Mouse (Mus musculus): Measurements from ENCODE around the gene Cers5. TPM values are rescaled to one million over a fixed set of nuclear protein-coding genes. Genes with fewer than 3 reads are reported as not detected.
A peak's percentile ranks its signal among the peaks of the same experiment; 100 is the strongest.
"Not testable (repeated sequence)": the region's sequence is repeated elsewhere in the genome, so short reads cannot be mapped to it uniquely, and the experiment has no call there.

The Cers5 gene
- polyA plus RNA-seq, 1 experiment: 44.5 TPM

GRCm38 (mm10) chr15:99729056-99729783 lies 43.5 kb downstream of the Cers5 start:
- TF ChIP-seq POLR2A (IDR thresholded peaks at IDR 0.05; ENCODE audit: extremely low read depth, insufficient read depth, low read length) (no peak), CTCF (IDR thresholded peaks at IDR 0.05; ENCODE audit: extremely low read depth, insufficient read depth, low read length) (0 out of 2 replicates have a peak, but pooled peaks have one; percentile 4)
- Histone ChIP-seq H3K4me1 (ENCODE audit: control insufficient read depth, insufficient read depth, low read length) (peaks cover 2% of the 10 kb centered on the region; the same call in 1 of the 2 replicates), H3K4me3 (ENCODE audit: insufficient read depth, low read length) (no peak overlapping the region), H3K27ac (ENCODE audit: insufficient read depth, low read length) (no peak overlapping the region)

GRCm38 (mm10) chr15:99728211-99728610 lies 44.5 kb downstream of the Cers5 start:
- Histone ChIP-seq H3K4me3 (ENCODE audit: insufficient read depth, low read length) (no peak overlapping the region), H3K27ac (ENCODE audit: insufficient read depth, low read length) (no peak overlapping the region), H3K4me1 (ENCODE audit: control insufficient read depth, insufficient read depth, low read length) (peaks cover 2% of the 10 kb centered on the region; the same call in 1 of the 2 replicates)
- no peak for TF ChIP-seq CTCF (IDR thresholded peaks at IDR 0.05; ENCODE audit: extremely low read depth, insufficient read depth, low read length)

GRCm38 (mm10) chr15:99727525-99727924 lies 45.2 kb downstream of the Cers5 start:
- H3K27ac ChIP-seq (ENCODE audit: insufficient read depth, low read length): no peak overlapping the region
- H3K4me3 ChIP-seq (ENCODE audit: insufficient read depth, low read length): no peak overlapping the region
- TF ChIP-seq POLR2A (IDR thresholded peaks at IDR 0.05; ENCODE audit: extremely low read depth, insufficient read depth, low read length) (no peak), CTCF (IDR thresholded peaks at IDR 0.05; ENCODE audit: extremely low read depth, insufficient read depth, low read length) (no peak)
- H3K4me1 ChIP-seq (ENCODE audit: control insufficient read depth, insufficient read depth, low read length): peaks cover 4% of the 10 kb centered on the region

GRCm38 (mm10) chr15:99727039-99727438 lies 45.6 kb downstream of the Cers5 start:
- H3K27ac ChIP-seq (ENCODE audit: insufficient read depth, low read length); H3K4me1 ChIP-seq (ENCODE audit: control insufficient read depth, insufficient read depth, low read length); H3K4me3 ChIP-seq (ENCODE audit: insufficient read depth, low read length): not testable (repeated sequence)

GRCm38 (mm10) chr15:99726549-99726948 lies 46.1 kb downstream of the Cers5 start:
- H3K27ac ChIP-seq (ENCODE audit: insufficient read depth, low read length): no peak overlapping the region
- H3K4me3 ChIP-seq (ENCODE audit: insufficient read depth, low read length): peak overlapping the region; percentile 70; the same call in 1 of the 2 replicates
- no peak for TF ChIP-seq CTCF (IDR thresholded peaks at IDR 0.05; ENCODE audit: extremely low read depth, insufficient read depth, low read length)
- TF ChIP-seq POLR2A (IDR thresholded peaks at IDR 0.05; ENCODE audit: extremely low read depth, insufficient read depth, low read length): no peak
- H3K4me1 ChIP-seq (ENCODE audit: control insufficient read depth, insufficient read depth, low read length): peaks cover 4% of the 10 kb centered on the region

GRCm38 (mm10) chr15:99725341-99726155 lies 47.1 kb downstream of the Cers5 start, which contains the start of gene Cox14:
Gene Cox14 (plus strand): TSS chr15:99725618.
- TF ChIP-seq POLR2A (IDR thresholded peaks at IDR 0.05; ENCODE audit: extremely low read depth, insufficient read depth, low read length): peak; percentile 90
- peak; percentile 94 for TF ChIP-seq CTCF (IDR thresholded peaks at IDR 0.05; ENCODE audit: extremely low read depth, insufficient read depth, low read length)
- Histone ChIP-seq H3K27ac (ENCODE audit: insufficient read depth, low read length) (peak within 1 kb of the TSS; percentile 38), H3K4me3 (ENCODE audit: insufficient read depth, low read length) (peak within 1 kb of the TSS; percentile 70), H3K4me1 (ENCODE audit: control insufficient read depth, insufficient read depth, low read length) (peaks cover 4% of the 10 kb centered on the region)

- TF ChIP-seq POLR2A (IDR thresholded peaks at IDR 0.05; ENCODE audit: extremely low read depth, insufficient read depth, low read length) (peak; percentile 27; the same call in 1 of the 2 replicates), CTCF (IDR thresholded peaks at IDR 0.05; ENCODE audit: extremely low read depth, insufficient read depth, low read length) (peak; percentile 33)
- H3K27ac ChIP-seq (ENCODE audit: insufficient read depth, low read length): peak overlapping the region; percentile 38
- H3K4me1 ChIP-seq (ENCODE audit: control insufficient read depth, insufficient read depth, low read length): peaks cover 4% of the 10 kb centered on the region
- H3K4me3 ChIP-seq (ENCODE audit: insufficient read depth, low read length): peak overlapping the region; percentile 70
Measured at GRCm38 (mm10) chr15:99724292-99725021, 48.2 kb downstream of the Cers5 start.

- TF ChIP-seq CTCF (IDR thresholded peaks at IDR 0.05; ENCODE audit: extremely low read depth, insufficient read depth, low read length) (no peak), POLR2A (IDR thresholded peaks at IDR 0.05; ENCODE audit: extremely low read depth, insufficient read depth, low read length) (no peak)
- Histone ChIP-seq H3K27ac (ENCODE audit: insufficient read depth, low read length) (peak overlapping the region; percentile 38), H3K4me3 (ENCODE audit: insufficient read depth, low read length) (no peak overlapping the region; the same call in 1 of the 2 replicates), H3K4me1 (ENCODE audit: control insufficient read depth, insufficient read depth, low read length) (peaks cover 5% of the 10 kb centered on the region)
Measured at GRCm38 (mm10) chr15:99723515-99724291, 49.0 kb downstream of the Cers5 start.

- Histone ChIP-seq H3K4me1 (ENCODE audit: control insufficient read depth, insufficient read depth, low read length) (peaks cover 6% of the 10 kb centered on the region), H3K27ac (ENCODE audit: insufficient read depth, low read length) (peak overlapping the region; percentile 38), H3K4me3 (ENCODE audit: insufficient read depth, low read length) (no peak overlapping the region)
- TF ChIP-seq POLR2A (IDR thresholded peaks at IDR 0.05; ENCODE audit: extremely low read depth, insufficient read depth, low read length) (no peak), CTCF (IDR thresholded peaks at IDR 0.05; ENCODE audit: extremely low read depth, insufficient read depth, low read length) (no peak)
Measured at GRCm38 (mm10) chr15:99723120-99723514, 49.6 kb downstream of the Cers5 start.
